Mouse (Mus musculus) thymus, postnatal 25 days (tissue): ENCODE data around the gene Dcaf17.
A peak's percentile ranks its signal among the peaks of the same experiment; 100 is the strongest.

ENCODE experiments used
- DNase-seq: peaks from one replicate; pipeline ENCODE4 v3.0.0; 2022

The Dcaf17 gene

DNA sequence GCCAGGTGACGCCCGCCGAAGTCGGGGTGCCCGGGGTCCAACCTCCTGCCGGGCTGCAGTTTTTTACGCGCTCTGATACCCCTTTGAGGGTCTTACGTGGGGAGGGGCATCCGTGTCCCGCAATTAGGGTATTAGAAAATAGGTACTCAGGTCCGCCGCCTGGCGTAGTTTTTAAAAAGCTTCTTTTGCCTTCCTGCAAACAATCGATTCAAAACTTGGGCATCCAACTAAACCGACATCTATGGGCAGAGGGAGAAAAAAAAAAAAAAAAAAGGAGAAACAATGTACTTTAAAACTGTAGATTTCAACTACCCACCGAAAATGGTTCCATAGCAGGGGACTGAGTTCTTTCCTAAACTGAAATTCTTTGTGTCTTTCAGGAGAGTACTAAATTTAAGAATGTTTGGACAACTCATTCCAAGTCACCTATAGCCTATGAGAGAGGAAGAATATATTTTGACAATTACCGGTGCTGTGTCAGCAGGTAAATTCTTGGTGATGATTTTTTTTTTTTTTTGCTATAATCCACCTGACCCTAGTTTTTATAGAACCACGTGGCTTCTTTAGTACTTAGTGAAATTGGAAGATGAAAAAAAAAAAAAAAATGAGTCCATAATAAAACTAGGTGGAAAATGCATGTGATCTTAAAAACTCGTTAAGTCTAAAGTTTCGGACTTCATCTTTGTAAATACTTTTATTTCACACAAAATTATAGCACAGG lies 1.1 kb downstream of the Dcaf17 start:
- DNase-seq: no peak

DNA sequence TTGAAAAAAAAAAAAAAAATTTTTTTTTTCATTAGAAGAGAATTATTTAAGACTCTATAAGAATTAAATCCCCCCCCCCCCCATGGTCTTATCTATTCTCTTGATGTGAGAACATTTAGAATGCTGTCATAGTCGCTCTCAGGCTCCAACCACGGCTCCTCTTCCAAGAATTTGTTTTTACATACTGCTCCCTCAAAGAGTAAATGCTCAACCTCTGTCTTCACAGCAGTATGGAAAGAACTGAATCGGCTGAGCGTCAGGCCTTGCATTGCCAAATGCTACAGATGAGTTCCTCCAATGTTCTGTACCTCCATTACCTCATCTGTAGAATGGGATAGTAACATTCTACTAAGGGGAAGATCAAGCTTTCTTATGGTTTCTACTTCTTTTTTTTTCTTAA lies 16.5 kb downstream of the Dcaf17 start:
- DNase-seq: no peak

DNA sequence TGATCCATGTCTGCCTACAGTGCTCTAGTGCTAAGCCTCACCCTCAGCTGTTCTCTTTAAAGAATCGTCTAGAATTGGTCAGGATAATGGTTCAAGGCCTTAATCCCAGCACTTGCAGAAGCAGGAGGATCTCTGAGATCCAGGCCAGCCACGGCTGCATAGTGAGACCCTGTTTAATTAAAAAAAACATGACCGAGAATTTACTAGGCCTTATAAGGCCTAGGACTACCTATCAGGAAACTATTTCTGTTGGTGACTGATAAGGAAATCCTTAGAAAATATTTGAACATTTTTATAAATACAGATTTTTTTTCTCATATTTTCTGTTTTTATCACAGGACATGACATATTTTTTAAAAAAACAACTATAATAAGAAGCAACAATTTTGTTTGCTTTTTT lies 18.2 kb downstream of the Dcaf17 start:
- DNase-seq: no peak

DNA sequence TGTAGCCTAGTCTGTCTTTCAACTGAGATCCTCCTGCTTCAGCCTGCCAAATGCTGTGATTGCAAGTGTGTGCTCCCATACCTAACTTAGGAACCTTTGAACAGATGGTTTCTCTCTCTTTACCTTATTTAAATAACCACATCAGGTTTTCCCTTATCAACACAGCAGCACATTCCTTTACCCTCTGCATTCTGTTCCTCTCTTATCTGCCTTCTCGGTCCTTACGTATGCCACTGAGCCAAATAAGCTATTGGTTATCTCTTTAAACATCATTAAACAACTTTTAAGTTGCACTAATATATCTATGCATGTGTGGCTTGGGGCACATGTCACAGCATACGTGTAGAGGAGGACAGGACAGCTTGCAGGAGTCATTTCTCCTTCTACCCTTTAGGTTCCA lies 18.7 kb downstream of the Dcaf17 start:
- no peak for DNase-seq

DNA sequence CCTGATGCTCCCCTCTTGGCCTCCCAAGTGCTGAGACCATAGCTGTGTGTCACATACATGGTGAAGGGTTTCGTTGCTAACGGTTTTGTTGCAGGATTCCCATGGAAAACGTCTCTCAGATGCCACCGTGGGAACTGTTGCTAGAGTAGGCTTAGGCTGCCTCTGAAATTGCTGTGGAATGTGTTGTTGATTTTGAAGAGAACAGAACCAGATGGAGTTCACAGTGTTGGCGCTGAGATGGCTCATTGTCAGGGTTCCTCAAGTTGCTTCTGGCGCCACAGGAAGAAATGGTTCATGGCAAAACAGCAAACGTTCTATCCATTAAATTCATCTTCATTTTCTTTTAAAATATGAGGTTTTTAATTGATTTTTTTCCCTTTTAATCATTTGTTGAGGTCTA lies 27.3 kb downstream of the Dcaf17 start:
- no peak for DNase-seq

DNA sequence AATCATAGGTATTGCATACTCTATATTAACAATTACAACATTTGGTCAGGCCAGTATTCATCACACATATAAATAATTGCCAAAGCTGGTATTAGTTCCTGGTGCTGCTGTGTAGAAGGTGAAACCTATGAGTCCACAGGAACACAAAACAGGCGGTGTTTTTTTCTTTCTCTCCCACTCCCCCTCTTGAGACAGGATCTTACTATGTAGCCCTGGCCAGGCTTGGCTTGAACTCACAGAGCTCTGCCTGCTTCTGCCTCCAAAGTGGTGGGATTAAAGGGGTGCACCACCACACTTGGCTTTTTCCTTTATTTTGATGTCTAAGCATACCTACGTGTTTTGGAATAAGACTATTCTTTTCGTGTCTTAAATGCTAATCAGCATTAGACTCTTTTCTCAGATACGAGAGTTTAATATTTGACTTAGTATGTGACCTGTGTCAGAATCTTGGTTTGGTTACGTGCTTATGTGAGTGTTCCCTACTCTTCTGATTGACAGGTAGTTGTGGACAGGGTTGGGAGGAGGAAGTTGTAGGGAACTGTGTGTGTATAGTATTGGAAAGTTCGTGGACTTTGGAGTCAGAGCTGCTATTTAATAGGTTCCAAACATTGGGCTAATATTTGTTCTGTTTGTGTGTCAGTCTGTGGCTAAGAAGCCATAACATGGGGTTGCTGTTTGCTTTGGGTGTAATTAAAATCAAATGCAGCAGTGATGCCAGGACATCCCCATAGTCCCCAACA lies 28.5 kb downstream of the Dcaf17 start:
- DNase-seq: no peak

DNA sequence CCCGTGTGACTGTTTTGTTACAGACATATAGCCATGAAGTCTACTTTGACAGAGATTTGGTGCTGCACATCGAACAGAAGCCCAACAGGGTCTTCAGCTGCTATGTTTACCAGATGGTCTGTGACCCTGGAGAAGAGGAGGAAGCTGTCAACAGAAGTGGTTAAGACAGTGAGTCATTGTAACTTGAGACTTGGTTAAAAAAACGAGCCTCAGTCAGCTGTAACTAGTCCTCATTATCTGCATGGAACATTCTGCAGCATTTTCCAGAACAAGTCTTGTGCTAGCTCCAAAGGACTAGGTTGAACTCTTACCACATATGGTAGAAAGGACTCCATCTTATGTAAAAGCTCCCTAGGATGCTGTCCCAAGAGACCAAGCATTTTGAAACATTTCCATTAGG lies 34.6 kb downstream of the Dcaf17 start:
- no peak for DNase-seq

DNA sequence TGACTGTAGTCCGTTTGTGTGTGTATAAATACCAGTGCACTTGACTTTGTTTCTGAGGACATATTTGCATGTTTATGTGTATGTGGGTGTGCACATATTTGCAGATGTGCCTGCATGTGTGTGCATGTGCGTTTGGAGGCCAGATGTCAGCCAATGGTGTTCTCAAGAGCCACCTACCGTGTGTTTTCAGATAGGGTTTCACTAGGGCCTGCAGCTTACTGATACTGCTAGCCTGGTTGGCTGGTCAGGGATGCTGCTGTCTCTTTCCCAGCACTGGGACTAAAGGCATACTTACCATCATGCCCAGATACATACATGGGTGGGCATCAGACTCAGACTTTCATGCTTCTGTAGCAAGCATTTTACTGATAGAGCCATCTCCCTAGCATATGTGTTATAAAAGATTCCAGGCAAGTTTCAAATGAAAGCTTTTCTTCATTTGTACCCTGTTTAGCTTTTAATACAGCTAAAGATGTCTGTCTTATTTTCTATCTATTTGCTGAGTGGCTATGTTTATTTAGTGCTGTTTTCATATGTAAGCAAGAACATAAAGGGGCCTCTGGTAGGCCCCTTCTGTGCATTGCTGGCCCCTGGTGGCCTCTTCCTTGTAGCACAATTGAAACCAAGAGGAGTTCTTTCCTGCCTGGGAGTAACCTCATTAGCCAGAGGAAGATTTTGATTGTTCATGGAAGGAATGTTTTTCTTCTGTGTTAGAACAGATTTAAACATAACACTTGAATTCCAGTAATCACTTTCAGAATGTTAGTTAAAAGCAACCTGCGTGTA lies 35.7 kb downstream of the Dcaf17 start:
- peak; percentile 59 for DNase-seq

DNA sequence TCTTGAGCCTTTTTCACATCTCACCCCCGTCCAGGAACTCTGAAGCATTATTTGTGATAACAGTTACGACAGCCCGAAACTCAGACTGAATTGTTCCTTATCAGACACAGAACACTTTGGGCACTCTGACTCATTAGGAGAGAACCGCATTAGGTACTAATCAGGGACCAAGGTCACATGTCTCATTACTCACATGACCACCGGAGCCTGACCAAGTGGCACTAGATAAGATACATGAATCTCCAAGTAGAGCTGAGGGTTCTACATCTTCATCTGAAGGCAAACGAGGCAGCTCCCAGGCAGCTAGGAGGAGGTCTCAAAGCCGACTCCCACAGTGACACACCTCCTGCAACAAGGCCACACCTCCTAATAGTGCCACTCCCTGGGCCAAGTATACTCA lies 41.0 kb downstream of the Dcaf17 start:
- no peak for DNase-seq

DNA sequence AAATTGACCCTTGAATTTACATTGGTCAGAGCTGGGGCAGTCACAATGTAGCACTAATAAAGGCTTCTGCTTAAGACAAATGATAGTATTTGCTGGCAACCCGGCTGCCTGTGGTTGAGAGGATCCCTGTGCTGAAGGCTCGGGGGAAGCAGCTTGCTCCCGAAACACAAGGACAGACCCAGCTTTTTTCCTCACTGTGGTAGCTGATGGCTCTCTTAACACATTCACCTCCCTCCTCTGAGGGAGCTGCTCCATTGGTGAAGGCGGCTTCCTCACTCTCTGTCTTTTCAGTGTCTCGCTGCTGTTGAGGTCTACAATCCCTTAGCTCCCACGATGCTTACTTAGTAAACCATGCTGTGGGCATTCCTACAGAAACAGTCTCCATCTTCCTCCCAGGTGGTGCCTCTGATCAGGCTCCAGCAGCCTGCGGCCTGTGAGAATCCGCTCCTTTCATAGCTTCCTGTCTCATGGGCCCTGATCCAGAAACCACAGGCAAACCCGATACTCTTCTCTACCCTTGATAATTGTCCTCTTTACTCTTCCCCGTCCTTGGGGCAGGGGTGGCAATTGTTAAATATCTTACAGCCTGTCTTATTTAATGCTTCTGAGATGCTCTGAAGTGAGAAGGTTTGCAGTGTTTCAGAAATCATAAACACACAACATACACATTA lies 47.6 kb downstream of the Dcaf17 start:
- peak; percentile 31 for DNase-seq

DNA sequence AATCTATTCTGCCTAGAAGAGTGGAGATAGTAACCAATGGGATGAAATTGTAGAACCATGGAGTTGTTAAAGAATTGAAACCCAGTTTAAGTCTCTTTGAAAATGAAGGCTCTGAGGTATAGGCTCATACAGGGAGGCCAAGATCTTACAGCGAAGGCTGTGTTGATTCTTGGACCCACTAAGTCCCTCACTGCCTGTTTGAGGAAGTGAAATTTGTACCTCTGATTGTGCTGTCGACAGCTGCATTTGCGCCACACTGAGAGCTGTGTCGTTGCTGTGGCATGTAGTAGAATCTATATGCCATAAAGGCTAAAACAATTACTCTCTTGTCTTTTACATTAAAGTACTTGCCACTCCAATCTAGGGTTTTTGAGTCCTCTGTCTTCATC lies 48.2 kb downstream of the Dcaf17 start:
- DNase-seq: no peak

DNA sequence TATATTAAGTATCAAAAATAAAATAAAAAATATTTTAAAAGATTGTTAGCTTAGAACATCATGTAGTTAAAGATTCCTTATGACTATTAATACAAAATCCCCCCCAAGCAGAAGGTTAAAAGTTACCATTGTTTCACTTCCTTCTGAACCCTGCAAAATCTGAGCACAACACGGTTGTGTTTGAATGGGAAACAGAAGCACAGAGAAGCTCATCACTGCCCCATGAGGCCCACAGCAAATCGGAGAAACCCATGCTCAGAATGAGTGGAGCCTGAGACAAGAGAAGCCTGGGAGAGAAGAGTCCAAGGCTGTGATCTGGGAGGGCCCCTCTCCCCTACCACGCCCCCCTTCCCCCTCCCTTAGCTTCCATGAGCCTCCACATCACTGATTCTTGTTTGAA lies 49.6 kb downstream of the Dcaf17 start:
- DNase-seq: no peak

DNA sequence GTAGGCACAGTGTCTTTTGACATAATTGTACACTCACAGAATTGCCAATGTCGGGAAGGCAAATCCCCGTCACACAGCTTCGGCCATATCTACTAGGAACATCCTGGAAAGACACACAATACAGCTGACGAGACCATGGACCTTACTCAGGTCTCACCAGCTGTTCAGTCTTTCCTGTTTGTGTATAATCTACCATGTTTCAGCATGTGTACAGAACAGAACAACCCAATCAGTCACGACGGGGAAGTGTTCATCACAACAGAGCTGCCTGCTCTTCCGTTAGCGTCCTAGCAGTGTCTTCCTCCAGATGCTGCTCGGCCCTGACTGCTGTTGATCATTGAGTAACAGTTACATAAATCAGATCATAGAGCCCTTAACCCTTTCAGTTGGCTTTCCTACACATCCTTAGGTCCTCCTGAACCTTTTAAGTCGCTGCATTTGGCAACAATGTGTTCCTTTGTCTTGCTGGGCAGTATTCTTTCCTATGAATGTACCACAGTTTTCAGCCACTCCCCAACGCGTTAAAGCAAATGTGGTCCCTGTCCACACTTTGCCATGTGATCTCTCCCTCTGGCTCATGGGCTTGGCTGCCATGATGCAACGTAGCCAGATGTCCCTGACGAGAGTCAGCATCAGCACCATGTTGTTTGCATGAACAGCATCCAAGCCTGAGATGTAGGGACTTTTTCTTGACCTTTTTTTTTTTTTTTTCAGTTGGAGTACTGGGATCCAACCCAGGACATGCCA lies 50.5 kb downstream of the Dcaf17 start:
- no peak for DNase-seq

DNA sequence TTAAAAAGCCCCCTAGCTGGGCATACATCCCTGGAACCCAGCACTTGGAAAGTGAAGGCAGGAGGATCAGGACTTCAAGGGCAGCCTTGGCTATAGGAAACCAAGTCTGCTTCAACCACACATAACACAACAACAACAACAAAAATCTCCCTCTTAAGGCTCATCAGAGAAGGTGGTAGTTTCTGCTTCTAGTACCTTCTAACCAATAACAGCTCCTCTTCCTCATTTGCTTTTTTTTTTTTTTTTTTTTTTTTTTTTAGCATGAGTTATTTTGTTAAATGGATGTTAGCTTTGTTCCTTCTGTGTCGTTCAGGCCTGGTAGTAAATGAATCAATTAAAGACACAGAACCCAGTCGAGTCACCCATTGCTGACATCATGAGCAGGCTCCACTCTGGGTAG lies 52.1 kb downstream of the Dcaf17 start:
- no peak for DNase-seq

DNA sequence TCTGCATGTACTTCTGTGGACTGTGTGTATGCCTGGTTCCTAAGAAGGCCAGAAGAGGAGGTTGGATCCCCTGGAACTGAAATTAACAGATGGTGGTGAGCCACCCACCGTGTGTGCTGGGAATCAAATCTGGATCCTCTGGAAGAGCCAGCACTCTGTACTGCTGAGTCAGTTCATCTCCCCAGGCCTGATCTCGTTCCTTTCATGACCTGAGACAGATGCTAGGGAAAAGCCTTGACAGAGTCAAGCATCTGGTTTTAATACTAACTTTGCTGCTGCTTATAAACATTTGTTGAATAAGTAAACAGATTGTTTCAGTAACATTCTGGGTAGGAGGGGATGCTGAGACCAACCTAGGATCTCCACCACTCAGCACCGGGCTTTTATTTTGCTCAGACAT lies 53.4 kb downstream of the Dcaf17 start:
- no peak for DNase-seq

DNA sequence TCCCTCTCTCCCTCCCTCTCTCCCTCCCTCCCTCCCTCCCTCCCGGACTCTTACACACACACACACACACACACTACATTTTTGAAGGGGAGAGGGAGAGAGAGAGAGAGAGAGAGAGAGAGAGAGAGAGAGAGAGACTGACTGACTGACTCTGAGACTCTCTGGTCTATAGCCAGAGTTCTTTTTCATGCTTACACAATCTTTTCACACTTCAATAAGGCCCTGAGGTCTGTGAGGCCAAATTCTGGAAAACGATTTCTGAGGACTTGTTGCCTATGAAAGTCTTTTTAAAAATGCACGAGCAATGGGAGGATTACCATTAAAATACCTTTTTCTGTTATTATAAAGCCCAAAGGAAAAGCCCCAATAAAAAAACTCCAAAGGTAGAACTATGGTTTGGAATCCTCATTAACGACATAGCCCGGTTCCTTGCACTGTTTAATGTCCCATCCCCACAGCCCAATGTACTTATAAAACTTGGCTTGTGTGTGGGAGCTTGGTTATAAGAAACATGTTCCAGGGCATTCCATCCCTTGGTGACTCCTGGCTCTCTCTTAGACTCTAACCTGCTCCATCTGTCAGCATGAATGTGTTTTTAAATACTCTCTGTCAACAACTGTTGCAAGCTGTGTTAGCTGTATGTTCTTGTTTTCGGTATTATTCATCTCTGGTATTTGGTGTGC lies 58.5 kb downstream of the Dcaf17 start:
- DNase-seq: no peak

DNA sequence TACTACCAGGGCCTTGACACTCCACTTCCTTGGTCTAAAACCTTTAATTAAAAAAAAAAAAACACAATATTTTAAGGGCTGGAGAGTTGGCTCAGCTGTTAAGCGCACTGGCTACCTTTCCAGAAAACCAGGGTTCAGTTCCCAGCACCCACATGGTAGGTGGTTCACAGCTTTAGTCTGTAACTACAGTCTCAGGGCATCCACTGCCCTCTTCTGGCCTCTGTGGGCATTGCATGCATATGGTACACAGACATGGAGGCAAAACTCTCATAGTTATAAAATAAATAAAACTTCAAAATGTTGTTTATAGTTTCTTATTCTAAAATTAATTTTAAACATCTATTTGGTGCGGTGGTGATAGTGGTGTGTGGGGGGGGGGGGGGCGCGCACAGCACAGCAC lies 61.0 kb downstream of the Dcaf17 start:
- no peak for DNase-seq

DNA sequence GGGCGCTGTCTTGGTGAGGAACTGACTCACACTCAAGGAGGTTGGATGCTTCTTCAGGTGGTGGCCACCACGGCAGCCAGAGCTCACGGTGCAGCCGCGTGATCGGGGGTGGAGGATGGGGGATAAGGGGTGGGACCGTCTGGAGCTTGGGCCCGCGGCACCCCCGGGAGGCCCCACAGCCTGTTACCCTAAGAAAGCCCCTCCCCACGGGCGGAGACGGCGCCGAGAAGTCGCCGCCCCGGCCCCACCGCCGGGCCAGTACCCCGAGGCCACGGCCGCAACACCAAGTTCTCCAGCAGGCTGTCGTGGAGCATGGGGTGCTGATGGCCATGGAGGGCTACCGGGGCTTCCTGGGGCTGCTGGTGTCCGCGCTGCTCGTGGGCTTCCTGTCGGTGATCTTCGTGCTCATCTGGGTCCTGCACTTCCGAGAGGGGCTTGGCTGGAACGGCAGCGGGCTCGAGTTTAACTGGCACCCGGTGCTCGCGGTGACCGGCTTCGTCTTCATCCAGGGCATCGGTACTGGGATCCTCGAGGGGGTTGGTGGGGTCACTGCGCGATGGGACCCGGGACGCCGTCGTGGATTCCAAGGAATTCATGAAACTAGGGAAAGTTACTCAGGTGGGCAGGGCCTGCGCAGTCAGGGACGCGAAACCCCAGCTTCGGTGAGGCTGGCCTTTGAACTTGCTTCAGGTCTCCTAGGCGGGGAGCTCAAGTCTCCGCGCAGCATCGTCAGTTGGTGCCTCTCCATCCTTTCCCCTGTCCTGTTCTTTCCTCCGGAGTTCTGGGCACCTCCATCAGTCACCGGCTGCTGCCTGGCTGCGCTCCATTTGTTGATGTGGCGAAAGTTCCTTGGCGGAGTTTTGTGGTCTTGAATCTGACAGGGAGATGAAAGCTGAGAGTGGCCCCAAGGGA lies 62.9 kb downstream of the Dcaf17 start, which contains the start of gene Cybrd1:
Gene Cybrd1 (plus strand): TSS at position 127 of the 912 bp plus-strand sequence.
- DNase-seq: peak; percentile 35

DNA sequence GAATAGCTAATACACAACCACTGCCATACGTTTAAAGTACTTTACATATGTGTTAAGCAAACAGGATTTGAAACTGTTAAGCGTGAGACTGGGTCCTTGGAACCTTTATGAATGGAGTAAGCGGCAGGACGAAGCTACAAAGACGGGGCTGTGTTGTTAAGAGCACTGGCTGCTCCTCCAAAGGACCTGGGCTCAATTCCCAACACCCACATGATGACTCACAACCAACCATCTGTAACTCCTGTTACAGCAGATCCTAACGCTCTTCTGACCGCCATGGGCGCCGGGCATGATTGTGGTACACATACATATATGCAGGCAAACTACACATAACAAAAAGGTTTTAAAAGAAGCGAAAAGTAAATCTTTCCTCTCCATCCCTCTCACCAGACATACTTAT lies 65.7 kb downstream of the Dcaf17 start:
- no peak for DNase-seq

DNA sequence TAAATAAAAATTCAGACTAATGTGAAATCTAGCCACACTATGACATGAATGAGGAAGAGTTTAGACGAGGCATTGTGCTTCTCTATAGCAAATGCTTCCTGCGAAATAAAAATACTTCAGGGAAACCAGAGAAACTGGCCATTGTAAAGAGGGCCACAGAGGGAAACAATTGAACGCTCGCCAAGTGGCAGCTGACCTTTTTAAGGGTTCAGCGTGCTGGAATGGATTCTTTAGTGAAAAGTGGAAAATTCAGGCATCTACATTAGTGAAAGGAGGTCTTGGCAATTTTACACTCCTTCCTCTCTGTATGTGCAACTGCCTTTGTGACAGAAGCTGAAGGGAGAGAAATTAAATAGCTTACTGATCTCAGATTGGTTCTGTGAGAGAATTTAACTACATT lies 66.3 kb downstream of the Dcaf17 start:
- DNase-seq: no peak
